In genomic region chr6:88358210-88358609, GRCm38 (mm10) we compare ENCODE assay signal across 15 mouse cellular contexts.
"Had no signal": no experiment of that assay in that cellular context is flagged by ENCODE, and none has a peak within 500 bp of the region (broad histone marks: within the 10 kb centered on the region; RNA-seq: fewer than 3 reads in every experiment).

No protein-coding gene starts in this region.

- H3K9me3 ChIP-seq: lung, embryonic 15.5 days; midbrain, embryonic 10.5 days; midbrain, embryonic 12.5 days; neural tube, embryonic 12.5 days; stomach, embryonic 15.5 days had no signal

- H3K4me2 ChIP-seq: lung, embryonic 15.5 days; midbrain, embryonic 12.5 days; neural tube, embryonic 12.5 days; stomach, embryonic 15.5 days had no signal

- H3K4me3 ChIP-seq: lung, embryonic 15.5 days; midbrain, embryonic 10.5 days; midbrain, embryonic 12.5 days; neural tube, embryonic 12.5 days; stomach, embryonic 15.5 days had no signal

- H3K27me3 ChIP-seq: lung, embryonic 15.5 days; midbrain, embryonic 12.5 days; neural tube, embryonic 12.5 days; stomach, embryonic 15.5 days had no signal

- DNase-seq: lung, adult 2 months; lung, postnatal 10 days; lung, postnatal 4 days; midbrain, embryonic 14.5 days; right cerebral cortex, postnatal 14 days; thymus, adult 2 months; thymus, postnatal 25 days; thymus, postnatal 4 days had no signal

- ATAC-seq: midbrain, embryonic 16.5 days had no signal

- H3K36me3 ChIP-seq: lung, embryonic 15.5 days; midbrain, embryonic 12.5 days; neural tube, embryonic 12.5 days; stomach, embryonic 15.5 days had no signal

- H3K9ac ChIP-seq: lung, embryonic 15.5 days; midbrain, embryonic 12.5 days; neural tube, embryonic 12.5 days; stomach, embryonic 15.5 days had no signal

- H3K27ac ChIP-seq: lung, embryonic 15.5 days; midbrain, embryonic 10.5 days; midbrain, embryonic 12.5 days; neural tube, embryonic 12.5 days; stomach, embryonic 15.5 days; stomach, postnatal 0 days had no signal

- H3K4me1 ChIP-seq: lung, embryonic 15.5 days; midbrain, embryonic 10.5 days; midbrain, embryonic 12.5 days; neural tube, embryonic 12.5 days; stomach, embryonic 15.5 days had no signal
